Mouse (Mus musculus) MEL (cell line): ENCODE measurements around the gene B4galt1. TPM values are rescaled to one million over a fixed set of nuclear protein-coding genes. Genes with fewer than 3 reads are reported as not detected.
A peak's percentile ranks its signal among the peaks of the same experiment; 100 is the strongest.

Experiments used
- DNase-seq: peaks from one replicate; pipeline ENCODE4 v3.0.0; 2011; ENCODE audit warnings: low read depth, low spot score
- H3K27ac ChIP-seq: 2 replicates; pipeline ENCODE4 v1.5.1; 2012; ENCODE audit warnings: low read depth, mild to moderate bottlenecking, control low read depth, low read length, moderate library complexity; ENCODE audit not compliant: control insufficient read depth
- H3K27me3 ChIP-seq, 2 experiments: fragments of 150-350 bp in 1 of 2; sonication (generic) in 1 of 2; 2 replicates each; pipeline ENCODE4 v1.6.1; 2012; ENCODE audit warnings: low read length in 2 of 2, mild to moderate bottlenecking in 2 of 2, improper control_type of control experiment in 1 of 2, moderate library complexity in 1 of 2; ENCODE audit not compliant: insufficient read depth in 2 of 2, control insufficient read depth in 1 of 2
- H3K36me3 ChIP-seq, 2 experiments: 2 replicates each; pipeline ENCODE4 v1.6.1; 2012 to 2014; ENCODE audit warnings: low read length in 2 of 2, improper control_type of control experiment in 1 of 2, inconsistent platforms in 1 of 2, mild to moderate bottlenecking in 1 of 2; ENCODE audit not compliant: insufficient read depth in 2 of 2, control insufficient read depth in 1 of 2
- H3K4me1 ChIP-seq, 2 experiments: fragments of 150-350 bp in 1 of 2; sonication (generic) in 1 of 2; 2 replicates each; pipeline ENCODE4 v1.6.1; 2012; ENCODE audit warnings: low read length in 2 of 2, improper control_type of control experiment in 1 of 2, mild to moderate bottlenecking in 1 of 2; ENCODE audit not compliant: insufficient read depth in 2 of 2, control insufficient read depth in 1 of 2
- H3K4me3 ChIP-seq, 2 experiments: fragments of 150-350 bp in 1 of 2; sonication (generic) in 1 of 2; 2 replicates each; pipeline ENCODE4 v1.5.1; 2012; ENCODE audit warnings: low read depth in 2 of 2, low read length in 2 of 2, mild to moderate bottlenecking in 2 of 2, moderate library complexity in 2 of 2, control low read depth in 1 of 2, improper control_type of control experiment in 1 of 2; ENCODE audit not compliant: control insufficient read depth in 1 of 2, insufficient read depth in 1 of 2
- H3K79me2 ChIP-seq: 2 replicates; pipeline ENCODE4 v1.6.1; 2012; ENCODE audit warnings: mild to moderate bottlenecking, low read length, moderate library complexity; ENCODE audit not compliant: control insufficient read depth, poor library complexity, insufficient read depth
- H3K9ac ChIP-seq: 2 replicates; pipeline ENCODE4 v1.6.1; 2012; ENCODE audit warnings: low read depth, mild to moderate bottlenecking, control low read depth, low read length, moderate library complexity; ENCODE audit not compliant: control insufficient read depth, poor library complexity, severe bottlenecking
- H3K9me3 ChIP-seq: fragments of 150-350 bp; sonication (generic); replicated peaks from 2 replicates; pipeline ENCODE4 v1.6.1; 2012; ENCODE audit warnings: mild to moderate bottlenecking, low read length, improper control_type of control experiment, moderate library complexity; ENCODE audit not compliant: insufficient read depth
- BHLHE40 ChIP-seq: IDR thresholded peaks from 2 replicates; pipeline ENCODE4 v1.6.1; 2012; ENCODE audit warnings: low read depth, mild to moderate bottlenecking, inconsistent platforms, low read length, improper control_type of control experiment, borderline replicate concordance
- CHD1 ChIP-seq: IDR thresholded peaks from 2 replicates; pipeline ENCODE4 v1.6.1; 2012; ENCODE audit warnings: low read depth, mild to moderate bottlenecking, inconsistent platforms, low read length, improper control_type of control experiment
- CHD2 ChIP-seq: IDR thresholded peaks from 2 replicates; pipeline ENCODE4 v1.6.1; 2011; ENCODE audit warnings: low read length, improper control_type of control experiment
- ELF1 ChIP-seq: IDR thresholded peaks from 2 replicates; pipeline ENCODE4 v1.6.1; 2014; ENCODE audit warnings: low read depth, mild to moderate bottlenecking, inconsistent platforms, low read length, improper control_type of control experiment, moderate library complexity
- EP300 ChIP-seq, 2 experiments: IDR thresholded peaks; 2 replicates each; pipeline ENCODE4 v1.6.1; 2011; ENCODE audit warnings: improper control_type of control experiment in 2 of 2, low read length in 2 of 2, low read depth in 1 of 2, mild to moderate bottlenecking in 1 of 2
- ETS1 ChIP-seq: IDR thresholded peaks from 2 replicates; pipeline ENCODE4 v1.6.1; 2012; ENCODE audit warnings: low read depth, mild to moderate bottlenecking, inconsistent platforms, low read length, improper control_type of control experiment, moderate library complexity
- GABPA ChIP-seq: IDR thresholded peaks from 2 replicates; pipeline ENCODE4 v1.6.1; 2012; ENCODE audit warnings: low read depth, mild to moderate bottlenecking, inconsistent platforms, low read length, improper control_type of control experiment, moderate library complexity
- HCFC1 ChIP-seq: IDR thresholded peaks from 2 replicates; pipeline ENCODE4 v1.6.1; 2012; ENCODE audit warnings: low read depth, mild to moderate bottlenecking, inconsistent platforms, low read length, improper control_type of control experiment, moderate library complexity
- JUND ChIP-seq: IDR thresholded peaks from 2 replicates; pipeline ENCODE4 v1.6.1; 2011; ENCODE audit warnings: low read depth, mild to moderate bottlenecking, improper control_type of control experiment, low read length
- KAT2A ChIP-seq: conservative IDR thresholded peaks from 2 replicates; pipeline ENCODE4 v1.6.1; 2012; ENCODE audit warnings: low read depth, low read length, improper control_type of control experiment, inconsistent platforms
- MAX ChIP-seq: IDR thresholded peaks from 2 replicates; pipeline ENCODE4 v1.6.1; 2011; ENCODE audit warnings: low read length, improper control_type of control experiment
- MAZ ChIP-seq: IDR thresholded peaks from 2 replicates; pipeline ENCODE4 v1.6.1; 2012; ENCODE audit warnings: low read depth, mild to moderate bottlenecking, inconsistent platforms, low read length, improper control_type of control experiment
- MEF2A ChIP-seq: IDR thresholded peaks from 2 replicates; pipeline ENCODE4 v1.6.1; 2014; ENCODE audit warnings: low read depth, mild to moderate bottlenecking, inconsistent platforms, low read length, improper control_type of control experiment; ENCODE audit not compliant: poor library complexity, insufficient replicate concordance, severe bottlenecking; ENCODE audit errors: extremely low read depth
- MXI1 ChIP-seq: IDR thresholded peaks from 2 replicates; pipeline ENCODE4 v1.6.1; 2011; ENCODE audit warnings: mild to moderate bottlenecking, low read depth, low read length, improper control_type of control experiment
- MYB ChIP-seq: IDR thresholded peaks from 2 replicates; pipeline ENCODE4 v1.6.1; 2011; ENCODE audit warnings: mild to moderate bottlenecking, low read depth, low read length, improper control_type of control experiment
- MYC ChIP-seq: IDR thresholded peaks from 2 replicates; pipeline ENCODE4 v1.6.1; 2011; ENCODE audit warnings: low read depth, mild to moderate bottlenecking, low read length, improper control_type of control experiment, moderate library complexity
- NELFE ChIP-seq: IDR thresholded peaks from 2 replicates; pipeline ENCODE4 v1.6.1; 2011; ENCODE audit warnings: low read depth, low read length, improper control_type of control experiment
- NRF1 ChIP-seq: IDR thresholded peaks from 2 replicates; pipeline ENCODE4 v1.6.1; 2014; ENCODE audit warnings: low read depth, mild to moderate bottlenecking, inconsistent platforms, low read length, improper control_type of control experiment, moderate library complexity; ENCODE audit not compliant: poor library complexity, insufficient read depth, severe bottlenecking
- POLR2A ChIP-seq, 2 experiments: IDR thresholded peaks; 2 replicates each; pipeline ENCODE4 v1.6.1; 2011 to 2012; ENCODE audit warnings: low read length in 2 of 2, mild to moderate bottlenecking in 2 of 2, control low read depth in 1 of 2, improper control_type of control experiment in 1 of 2, low read depth in 1 of 2, moderate library complexity in 1 of 2; ENCODE audit not compliant: control insufficient read depth in 1 of 2, insufficient read depth in 1 of 2, poor library complexity in 1 of 2
- POLR2AphosphoS2 ChIP-seq: IDR thresholded peaks from 2 replicates; pipeline ENCODE4 v1.6.1; 2011; ENCODE audit warnings: low read length, improper control_type of control experiment
- RAD21 ChIP-seq: IDR thresholded peaks from 2 replicates; pipeline ENCODE4 v1.6.1; 2011; ENCODE audit warnings: mild to moderate bottlenecking, low read depth, low read length, improper control_type of control experiment
- RCOR1 ChIP-seq: IDR thresholded peaks from 2 replicates; pipeline ENCODE4 v1.6.1; 2012; ENCODE audit warnings: low read depth, mild to moderate bottlenecking, inconsistent platforms, low read length, improper control_type of control experiment
- SIN3A ChIP-seq: IDR thresholded peaks from 2 replicates; pipeline ENCODE4 v1.6.1; 2012; ENCODE audit warnings: low read length, improper control_type of control experiment, inconsistent platforms
- SMC3 ChIP-seq: IDR thresholded peaks from 2 replicates; pipeline ENCODE4 v1.6.1; 2011; ENCODE audit warnings: low read depth, low read length, improper control_type of control experiment
- TAL1 ChIP-seq: IDR thresholded peaks from 2 replicates; pipeline ENCODE4 v1.6.1; 2012; ENCODE audit warnings: mild to moderate bottlenecking, inconsistent platforms, low read length, moderate library complexity, mixed read lengths
- TBP ChIP-seq: IDR thresholded peaks from 2 replicates; pipeline ENCODE4 v1.8.0; 2011; ENCODE audit warnings: low read depth, low read length, improper control_type of control experiment
- UBTF ChIP-seq: IDR thresholded peaks from 2 replicates; pipeline ENCODE4 v1.6.1; 2012; ENCODE audit warnings: low read depth, mild to moderate bottlenecking, inconsistent platforms, low read length, improper control_type of control experiment, moderate library complexity, borderline replicate concordance; ENCODE audit not compliant: insufficient read depth
- USF2 ChIP-seq, 2 experiments: IDR thresholded peaks; 2 replicates each; pipeline ENCODE4 v1.6.1; 2011 to 2012; ENCODE audit warnings: improper control_type of control experiment in 2 of 2, low read length in 2 of 2, borderline replicate concordance in 1 of 2, inconsistent platforms in 1 of 2, low read depth in 1 of 2, mild to moderate bottlenecking in 1 of 2; ENCODE audit not compliant: insufficient read depth in 1 of 2
- ZC3H11A ChIP-seq: IDR thresholded peaks from 2 replicates; pipeline ENCODE4 v1.6.1; 2012; ENCODE audit warnings: low read depth, mild to moderate bottlenecking, inconsistent platforms, low read length, improper control_type of control experiment
- ZKSCAN1 ChIP-seq: IDR thresholded peaks from 2 replicates; pipeline ENCODE4 v1.6.1; 2012; ENCODE audit warnings: low read depth, mild to moderate bottlenecking, inconsistent platforms, low read length, improper control_type of control experiment, moderate library complexity
- ZMIZ1 ChIP-seq: IDR thresholded peaks from 2 replicates; pipeline ENCODE4 v1.6.1; 2012; ENCODE audit warnings: low read depth, mild to moderate bottlenecking, inconsistent platforms, low read length, improper control_type of control experiment, moderate library complexity
- ZNF384 ChIP-seq: IDR thresholded peaks from 2 replicates; pipeline ENCODE4 v1.6.1; 2012; ENCODE audit warnings: low read depth, mild to moderate bottlenecking, inconsistent platforms, low read length, improper control_type of control experiment
- polyA plus RNA-seq, 2 experiments: library from polyadenylated mRNA; stranded (reverse) in 1 of 2; unstranded in 1 of 2; fragments of >175 nt in 1 of 2; fragments of >200 nt in 1 of 2; gene quantifications; 2 replicates each; pipeline versions ENCODE4 v1.2.1 to v1.2.4; 2012; ENCODE audit warnings: low replicate concordance in 2 of 2, low read depth in 1 of 2; ENCODE audit not compliant: insufficient read length in 2 of 2, insufficient read depth in 1 of 2, missing spikeins in 1 of 2
- total RNA-seq: library from RNA; depleted of rRNA; stranded (reverse); fragments of 300-350 nt; gene quantifications from 2 replicates; pipeline ENCODE4 v1.2.3, GENCODE M21; 2012

B4galt1 gene
- total and polyA plus RNA-seq, 3 experiments: 10.8 to 22.5 TPM; not detected in 1

- TF ChIP-seq SMC3: peak; percentile 100
- no peak for TF ChIP-seq TAL1
- no peak for TF ChIP-seq CHD2
- no peak for TF ChIP-seq EP300 (IDR thresholded peaks at IDR 0.05; ENCODE audit: low read depth in 1 of 2, low read length in 2 of 2)
- TF ChIP-seq, all 39 proteins: peak for 6
Measured at GRCm38 (mm10) chr4:40774279-40775259, 79.2 kb downstream of the B4galt1 start (continued).

DNA sequence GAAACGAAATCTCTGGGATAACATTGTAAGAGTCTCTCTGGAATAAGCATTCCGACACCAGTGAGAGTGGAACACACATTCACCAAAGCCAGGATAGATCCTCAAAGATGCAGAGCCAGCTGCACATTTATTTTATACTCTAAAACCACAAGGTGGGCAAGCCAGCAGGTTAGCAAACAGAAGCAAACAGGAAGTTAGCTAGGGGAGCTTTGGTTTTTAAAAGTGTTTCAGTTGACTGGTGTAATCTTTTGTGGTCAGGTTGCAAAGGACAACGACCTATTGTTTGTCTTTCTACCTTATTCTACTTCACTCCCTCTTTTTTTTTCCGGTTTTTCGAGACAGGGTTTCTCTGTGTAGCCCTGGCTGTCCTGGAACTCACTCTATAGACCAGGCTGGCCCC, 93.9 kb downstream of the B4galt1 start:
- Histone ChIP-seq H3K9ac (no peak overlapping the region), H3K27ac (no peak overlapping the region), H3K36me3 (peaks cover 3 to 13% of the 10 kb centered on the region in 2 experiments; a peak in 2 of 4 replicates), H3K9me3 (no peaks in the 10 kb centered on the region), H3K4me1 (peaks cover 0 to 14% of the 10 kb centered on the region in 2 experiments; a peak in 2 of 4 replicates), H3K27me3 (no peaks in the 10 kb centered on the region; a peak in 1 of 4 replicates), H3K4me3 (0 out of 4 replicates have a peak overlapping the region, but pooled peaks of 1 of the 2 experiments have one; percentile 9), H3K79me2 (peaks cover 12% of the 10 kb centered on the region)
- peak; percentile 65 for DNase-seq
- TF ChIP-seq HCFC1 (peak; percentile 39; the same call in 1 of the 2 replicates), MYB (peak; percentile 42; the same call in 1 of the 2 replicates), SIN3A (peak; percentile 40; the same call in 1 of the 2 replicates), POLR2AphosphoS2 (no peak), ELF1 (no peak), BHLHE40 (no peak), GABPA (no peak), UBTF (no peak), ZC3H11A (no peak), NRF1 (no peak), ZNF384 (no peak; the same call in 1 of the 2 replicates), POLR2A (IDR thresholded peaks at IDR 0.05; ENCODE audit: control insufficient read depth in 1 of 2, insufficient read depth in 1 of 2, low read depth in 1 of 2, low read length in 2 of 2, poor library complexity in 1 of 2) (no peak), CHD1 (no peak), ZMIZ1 (no peak), MEF2A (no peak), MAX (0 out of 2 replicates have a peak, but pooled peaks have one; percentile 27), TAL1 (peak; percentile 23; the same call in 1 of the 2 replicates), RCOR1 (no peak; the same call in 1 of the 2 replicates), JUND (no peak), ZKSCAN1 (no peak), MYC (no peak), RAD21 (no peak), NELFE (no peak), USF2 (IDR thresholded peaks at IDR 0.05; ENCODE audit: borderline replicate concordance in 1 of 2, insufficient read depth in 1 of 2, low read depth in 1 of 2, low read length in 2 of 2) (no peak), ETS1 (0 out of 2 replicates have a peak, but pooled peaks have one; percentile 33), KAT2A (no peak), MAZ (no peak), MXI1 (no peak), TBP (no peak)
